Mouse (Mus musculus) C2C12 (cell line): ENCODE results near the gene Nlrx1.

Source experiments
- CEBPB ChIP-seq: IDR thresholded peaks from one replicate; pipeline ENCODE4 v1.6.1; 2011; ENCODE audit warnings: low read depth, mild to moderate bottlenecking, control low read depth, moderate library complexity
- CTCF ChIP-seq: IDR thresholded peaks from one replicate; pipeline ENCODE4 v1.5.1; 2011; ENCODE audit not compliant: control insufficient read depth, insufficient read depth, insufficient read length
- FOSL1 ChIP-seq: IDR thresholded peaks from one replicate; pipeline ENCODE4 v1.8.0; 2011; ENCODE audit warnings: mild to moderate bottlenecking, low read length; ENCODE audit not compliant: poor library complexity, insufficient read depth, severe bottlenecking
- MAX ChIP-seq: IDR thresholded peaks from one replicate; pipeline ENCODE4 v1.6.1; 2011; ENCODE audit warnings: mild to moderate bottlenecking, control low read depth
- MYOG ChIP-seq: IDR thresholded peaks from one replicate; pipeline ENCODE4 v1.6.1; 2011; ENCODE audit not compliant: control insufficient read depth, insufficient read length; ENCODE audit errors: extremely low read depth
- USF1 ChIP-seq: IDR thresholded peaks from one replicate; pipeline ENCODE4 v1.6.1; 2011; ENCODE audit warnings: low read depth, mild to moderate bottlenecking, control low read depth, moderate library complexity

DNA sequence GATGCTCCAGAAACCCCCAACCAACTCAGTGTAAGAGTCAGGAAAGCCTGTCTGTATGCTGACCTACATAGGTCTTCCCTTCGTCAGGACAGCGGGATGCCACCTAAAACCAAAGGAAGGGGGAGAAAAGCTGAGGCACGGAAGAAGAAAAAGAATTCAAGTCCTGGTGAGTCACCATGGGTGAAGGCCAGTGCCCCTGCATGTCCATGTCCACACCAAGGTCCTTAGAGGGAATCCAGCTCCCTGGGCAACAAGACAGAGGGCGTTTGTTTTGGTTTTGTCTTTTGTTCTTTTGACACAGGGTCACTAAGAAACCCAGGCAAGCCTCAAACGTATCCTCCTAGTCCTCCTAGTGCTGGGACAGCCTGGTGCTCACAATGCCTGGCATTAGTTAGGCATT lies 27.5 kb downstream of the Nlrx1 start:
- TF ChIP-seq CEBPB (no peak), CTCF (no peak), MAX (no peak), FOSL1 (no peak), USF1 (no peak), MYOG (no peak)
